Mouse (Mus musculus): ENCODE results near the gene Cd300lf. TPM values are rescaled to one million over a fixed set of nuclear protein-coding genes. Genes with fewer than 3 reads are reported as not detected.

The Cd300lf gene
- total RNA-seq (2014; rRNA removed) (0.16 and 0.42 TPM in 2 replicates), polyA plus RNA-seq (2015; fragmentation: Nextera tagmentation; extraction: Ambion mirVana) (0.09 and 0.10 TPM in 2 replicates)

DNA sequence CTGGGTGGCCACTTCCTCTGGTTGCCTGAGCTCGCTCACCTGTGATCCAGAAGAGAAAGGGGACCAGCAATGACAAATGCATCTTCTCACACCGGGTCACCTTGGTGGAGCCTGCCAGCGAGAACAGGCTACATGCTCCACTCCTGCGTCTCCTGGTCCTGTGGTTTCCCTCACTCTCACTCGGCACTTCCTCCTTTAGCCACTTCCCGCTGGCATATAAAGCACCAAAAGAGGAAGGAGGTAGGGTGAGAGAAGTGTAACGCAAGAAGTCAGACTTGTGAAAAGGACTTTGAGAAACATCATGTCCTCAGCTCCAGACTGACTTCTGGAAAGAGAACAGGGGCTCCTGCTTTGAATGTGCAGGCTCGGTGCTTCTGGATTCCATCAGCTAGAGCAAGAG, at the start of gene Cd300lf:
TSS of gene Cd300lf (minus strand) at position 193 of the 400 bp plus-strand sequence.
- no peak within 1 kb of the TSS for H3K4me3 ChIP-seq (ENCODE audit: low read depth, low read length)
- H3K36me3 ChIP-seq (ENCODE audit: insufficient read depth, low read length): no peaks in the 10 kb centered on the region
- no peaks in the 10 kb centered on the region for H3K27me3 ChIP-seq (ENCODE audit: insufficient read depth, low read length)
- H3K9me3 ChIP-seq (ENCODE audit: low read length): no peaks in the 10 kb centered on the region
- ATAC-seq (ENCODE audit: low FRiP score) (no peak), DNase-seq (ENCODE audit: low spot score) (no peak)
- no peak within 1 kb of the TSS for H3K27ac ChIP-seq (ENCODE audit: low read depth, low read length)
- no peak within 1 kb of the TSS for H3K9ac ChIP-seq (replicated peaks; ENCODE audit: low read length, poor library complexity, severe bottlenecking)
- no peaks in the 10 kb centered on the region for H3K4me1 ChIP-seq (ENCODE audit: insufficient read depth, low read length)
- 84% methylated on average over 8 of the region's 8 CpGs for WGBS
- no peak within 1 kb of the TSS for H3K4me2 ChIP-seq (ENCODE audit: low read depth, low read length, poor library complexity, severe bottlenecking)
- TF ChIP-seq CTCF (IDR thresholded peaks at IDR 0.05): no peak

GRCm38 (mm10) chr11:115181913-115182638, 48.3 kb upstream of the Cd300lf start:
- DNase-seq (ENCODE audit: low spot score): peak; percentile 83
- 0 out of 2 replicates have a peak, but pooled peaks cover 2% of the 10 kb centered on the region for H3K4me1 ChIP-seq (ENCODE audit: insufficient read depth, low read length)
- WGBS: 25% methylated on average over 12 of the region's 12 CpGs
- peaks cover 5% of the 10 kb centered on the region; the same call in 1 of the 2 replicates for H3K36me3 ChIP-seq (ENCODE audit: insufficient read depth, low read length)
- no peaks in the 10 kb centered on the region for H3K27me3 ChIP-seq (ENCODE audit: insufficient read depth, low read length)
- no peak overlapping the region for H3K4me2 ChIP-seq (ENCODE audit: low read depth, low read length, poor library complexity, severe bottlenecking)
- H3K9ac ChIP-seq (replicated peaks; ENCODE audit: low read length, poor library complexity, severe bottlenecking): no peak overlapping the region
- no peak overlapping the region for H3K4me3 ChIP-seq (ENCODE audit: low read depth, low read length)
- H3K9me3 ChIP-seq (ENCODE audit: low read length): no peaks in the 10 kb centered on the region
- no peak overlapping the region for H3K27ac ChIP-seq (ENCODE audit: low read depth, low read length)
- ATAC-seq (ENCODE audit: low FRiP score): no peak
- peak; percentile 93 for TF ChIP-seq CTCF (IDR thresholded peaks at IDR 0.05)

DNA sequence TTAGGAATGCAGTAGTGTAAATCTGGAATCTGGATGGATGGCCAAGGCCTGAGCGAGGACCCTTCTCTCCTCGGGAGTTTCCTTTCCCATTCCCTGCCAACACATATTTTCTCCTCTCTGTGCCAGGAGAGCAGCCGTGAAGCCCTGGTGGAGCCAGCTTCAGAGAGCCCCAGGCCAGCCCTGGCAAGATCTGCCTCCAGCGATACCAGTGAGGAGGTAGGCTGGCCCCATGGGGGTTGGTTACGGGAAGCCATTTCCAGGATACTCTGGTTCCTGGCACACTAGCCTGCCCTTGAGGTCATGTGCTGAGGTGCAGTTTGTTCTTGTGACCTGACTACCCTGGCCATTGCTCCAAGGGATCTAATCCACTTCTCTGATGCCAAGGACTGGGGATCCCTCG, 46.1 kb upstream of the Cd300lf start:
- Histone ChIP-seq H3K27ac (ENCODE audit: low read depth, low read length) (peak overlapping the region; percentile 57), H3K27me3 (ENCODE audit: insufficient read depth, low read length) (0 out of 2 replicates have a peak, but pooled peaks cover 2% of the 10 kb centered on the region), H3K4me3 (ENCODE audit: low read depth, low read length) (no peak overlapping the region), H3K36me3 (ENCODE audit: insufficient read depth, low read length) (peaks cover 5% of the 10 kb centered on the region; the same call in 1 of the 2 replicates), H3K9ac (replicated peaks; ENCODE audit: low read length, poor library complexity, severe bottlenecking) (no peak overlapping the region), H3K4me2 (ENCODE audit: low read depth, low read length, poor library complexity, severe bottlenecking) (no peak overlapping the region), H3K4me1 (ENCODE audit: insufficient read depth, low read length) (peaks cover 5% of the 10 kb centered on the region; the same call in 1 of the 2 replicates), H3K9me3 (ENCODE audit: low read length) (no peaks in the 10 kb centered on the region)
- no peak for TF ChIP-seq CTCF (IDR thresholded peaks at IDR 0.05)
- WGBS: 78% methylated on average over 6 of the region's 6 CpGs
- ATAC-seq (ENCODE audit: low FRiP score) (no peak), DNase-seq (ENCODE audit: low spot score) (no peak)

- H3K4me3 ChIP-seq (ENCODE audit: low read depth, low read length): no peak overlapping the region
- H3K27me3 ChIP-seq (ENCODE audit: insufficient read depth, low read length): 0 out of 2 replicates have a peak, but pooled peaks cover 3% of the 10 kb centered on the region
- H3K9me3 ChIP-seq (ENCODE audit: low read length): no peaks in the 10 kb centered on the region
- peaks cover 5% of the 10 kb centered on the region; the same call in 1 of the 2 replicates for H3K4me1 ChIP-seq (ENCODE audit: insufficient read depth, low read length)
- H3K4me2 ChIP-seq (ENCODE audit: low read depth, low read length, poor library complexity, severe bottlenecking): no peak overlapping the region
- no peak for TF ChIP-seq CTCF (IDR thresholded peaks at IDR 0.05)
- 48% methylated on average over 6 of the region's 6 CpGs for WGBS
- H3K27ac ChIP-seq (ENCODE audit: low read depth, low read length): peak overlapping the region; percentile 57; the same call in 1 of the 2 replicates
- H3K9ac ChIP-seq (replicated peaks; ENCODE audit: low read length, poor library complexity, severe bottlenecking): no peak overlapping the region
- DNase-seq (ENCODE audit: low spot score) (peak; percentile 77), ATAC-seq (ENCODE audit: low FRiP score) (peak; percentile 60)
- H3K36me3 ChIP-seq (ENCODE audit: insufficient read depth, low read length): peaks cover 5% of the 10 kb centered on the region; the same call in 1 of the 2 replicates
These were observed 45.4 kb upstream of the Cd300lf start for GRCm38 (mm10) chr11:115179191-115179590.

- no peak overlapping the region for H3K9ac ChIP-seq (replicated peaks; ENCODE audit: low read length, poor library complexity, severe bottlenecking)
- no peak for TF ChIP-seq CTCF (IDR thresholded peaks at IDR 0.05)
- 0 out of 2 replicates have a peak, but pooled peaks cover 3% of the 10 kb centered on the region for H3K27me3 ChIP-seq (ENCODE audit: insufficient read depth, low read length)
- H3K36me3 ChIP-seq (ENCODE audit: insufficient read depth, low read length): peaks cover 5% of the 10 kb centered on the region; the same call in 1 of the 2 replicates
- DNase-seq (ENCODE audit: low spot score) (no peak), ATAC-seq (ENCODE audit: low FRiP score) (no peak)
- peaks cover 5% of the 10 kb centered on the region; the same call in 1 of the 2 replicates for H3K4me1 ChIP-seq (ENCODE audit: insufficient read depth, low read length)
- no peak overlapping the region for H3K4me3 ChIP-seq (ENCODE audit: low read depth, low read length)
- peak overlapping the region; percentile 55; the same call in 1 of the 2 replicates for H3K27ac ChIP-seq (ENCODE audit: low read depth, low read length)
- WGBS: 82% methylated on average over 2 of the region's 2 CpGs
- no peak overlapping the region for H3K4me2 ChIP-seq (ENCODE audit: low read depth, low read length, poor library complexity, severe bottlenecking)
- H3K9me3 ChIP-seq (ENCODE audit: low read length): no peaks in the 10 kb centered on the region
These were observed 45.0 kb upstream of the Cd300lf start for GRCm38 (mm10) chr11:115178766-115179165.

Data from midbrain, postnatal 0 days (tissue).